Mouse (Mus musculus) hindbrain, embryonic 12.5 days (tissue): ENCODE measurements around the gene Egfem1. TPM values are rescaled to one million over a fixed set of nuclear protein-coding genes. Genes with fewer than 3 reads are reported as not detected.
A peak's percentile ranks its signal among the peaks of the same experiment; 100 is the strongest.

Experiments used
- ATAC-seq: fragments of 200-750 bp; cut with Nextera tagmentation; 2 replicates; pipeline ENCODE4 v1.8.0; 2017; ENCODE audit warnings: moderate TSS enrichment; ENCODE audit not compliant: low FRiP score
- H3K27ac ChIP-seq: fragments of 300-500 bp; sonication (generic); 2 replicates; pipeline ENCODE4 v1.5.1; 2016; ENCODE audit warnings: mild to moderate bottlenecking
- H3K27me3 ChIP-seq: fragments of 300-500 bp; sonication (generic); 2 replicates; pipeline ENCODE4 v1.6.1; 2016; ENCODE audit warnings: mild to moderate bottlenecking
- H3K36me3 ChIP-seq: fragments of 300-500 bp; sonication (generic); 2 replicates; pipeline ENCODE4 v1.6.1; 2016; ENCODE audit warnings: mild to moderate bottlenecking
- H3K4me1 ChIP-seq: fragments of 300-500 bp; sonication (generic); 2 replicates; pipeline ENCODE4 v1.6.1; 2016
- H3K4me2 ChIP-seq: fragments of 300-500 bp; sonication (generic); replicated peaks from 2 replicates; pipeline ENCODE4 v1.6.1; 2016; ENCODE audit warnings: mild to moderate bottlenecking
- H3K4me3 ChIP-seq: fragments of 300-500 bp; sonication (generic); 2 replicates; pipeline ENCODE4 v1.5.1; 2016; ENCODE audit warnings: mild to moderate bottlenecking
- H3K9ac ChIP-seq: fragments of 300-500 bp; sonication (generic); 2 replicates; pipeline ENCODE4 v1.6.1; 2016; ENCODE audit warnings: mild to moderate bottlenecking, moderate library complexity
- H3K9me3 ChIP-seq: fragments of 300-500 bp; sonication (generic); replicated peaks from 2 replicates; pipeline ENCODE4 v1.6.1; 2016; ENCODE audit warnings: mild to moderate bottlenecking
- WGBS: fragments of 180-500 bp; shearing (Covaris S2); methylation state at CpG from one replicate; pipeline ENCODE4 v1.1.7; 2016; 5-methylcytosine and 5-hydroxymethylcytosine counted together
- polyA plus RNA-seq: library from polyadenylated mRNA; unstranded; fragments of >200 nt; fragmentation: Nextera tagmentation; extraction: Ambion mirVana; gene quantifications from 2 replicates; pipeline ENCODE4 v1.2.1, GENCODE M21; 2016

The Egfem1 gene
- polyA plus RNA-seq, 1 experiment from 2014 or later: 5.1 TPM

DNA sequence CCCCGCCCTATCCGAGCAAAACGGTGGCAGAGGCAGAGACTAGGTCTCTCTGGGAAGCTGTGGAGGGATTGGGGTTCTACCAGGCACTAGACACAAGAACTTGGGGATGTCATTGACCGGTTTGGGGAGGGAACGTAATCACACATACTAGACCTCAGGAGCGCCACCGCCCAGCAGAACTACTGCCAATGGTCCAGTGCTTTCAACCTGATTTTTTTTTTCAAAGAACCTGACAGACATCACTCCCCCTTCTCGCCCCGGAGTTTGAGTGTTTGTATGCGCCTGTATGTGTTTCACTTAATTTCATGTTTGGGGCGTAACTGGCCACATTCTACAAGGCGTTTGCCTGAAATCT lies 1.1 kb downstream of the Egfem1 start:
- 3% methylated on average over 12 of the region's 12 CpGs for WGBS
- Histone ChIP-seq H3K9ac (peak overlapping the region; percentile 53), H3K9me3 (no peaks in the 10 kb centered on the region), H3K4me1 (peaks cover 7% of the 10 kb centered on the region), H3K4me2 (peak overlapping the region; percentile 97), H3K27ac (no peak overlapping the region), H3K4me3 (peak overlapping the region; percentile 57), H3K27me3 (peaks cover 34% of the 10 kb centered on the region), H3K36me3 (no peaks in the 10 kb centered on the region)
- no peak for ATAC-seq

DNA sequence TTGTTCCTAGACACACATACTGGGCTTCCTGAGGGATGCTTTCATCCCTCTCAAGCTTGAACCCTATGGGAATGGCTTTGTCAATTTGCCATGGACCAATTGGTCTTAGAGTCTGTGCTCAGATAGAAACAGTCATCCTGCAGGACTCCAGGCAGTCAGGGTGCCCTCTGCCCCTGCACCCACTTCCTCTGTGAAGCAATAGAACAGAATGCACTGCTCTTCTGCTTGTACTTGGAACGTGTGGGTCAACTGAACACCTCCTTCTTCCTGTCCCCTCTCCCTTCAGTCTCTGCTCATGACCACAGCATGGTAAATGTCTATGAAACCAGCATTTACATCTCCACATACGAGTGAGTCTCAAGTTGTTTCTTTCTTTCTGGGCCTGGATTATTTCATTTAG lies 16.6 kb downstream of the Egfem1 start:
- H3K9ac ChIP-seq: no peak overlapping the region
- no peak for ATAC-seq
- H3K9me3 ChIP-seq: no peaks in the 10 kb centered on the region
- H3K27ac ChIP-seq: no peak overlapping the region
- 67% methylated on average over 2 of the region's 2 CpGs for WGBS
- H3K27me3 ChIP-seq: no peaks in the 10 kb centered on the region
- no peaks in the 10 kb centered on the region for H3K4me1 ChIP-seq
- no peak overlapping the region for H3K4me3 ChIP-seq
- H3K36me3 ChIP-seq: no peaks in the 10 kb centered on the region
- no peak overlapping the region for H3K4me2 ChIP-seq

DNA sequence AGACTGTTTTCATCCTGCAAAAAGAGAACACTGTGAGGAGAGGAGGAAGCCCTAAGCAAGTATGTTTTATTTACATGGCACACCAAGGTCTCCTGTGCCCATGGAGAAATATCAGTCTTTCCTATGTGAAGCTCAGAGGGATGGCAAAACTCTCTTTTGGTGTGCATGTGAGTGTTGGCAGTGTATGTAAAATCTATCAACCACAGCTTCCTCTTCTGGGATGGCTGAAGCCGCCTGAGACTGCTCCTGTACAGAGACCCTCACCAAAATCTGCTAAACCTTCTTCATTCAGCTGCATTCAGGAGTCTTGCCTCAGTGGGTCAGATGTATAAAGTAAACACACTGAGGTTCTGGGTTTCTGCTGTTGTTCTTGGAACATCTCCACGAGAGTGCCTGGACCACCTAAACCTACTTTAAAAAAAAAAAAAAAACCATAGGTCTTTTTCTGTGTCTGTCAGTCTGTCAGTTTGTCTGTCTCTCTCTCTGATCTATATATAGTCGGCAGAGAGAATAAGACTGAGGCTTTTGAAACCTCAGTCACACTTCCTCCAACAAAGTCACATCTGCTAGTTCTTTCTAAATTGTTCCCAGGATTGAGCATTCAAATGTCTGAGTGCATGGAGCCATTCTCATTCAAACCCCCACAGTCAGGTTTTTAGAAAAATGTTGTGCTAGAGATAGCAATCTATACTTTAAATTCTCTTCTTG lies 24.3 kb downstream of the Egfem1 start:
- Histone ChIP-seq H3K4me2 (no peak overlapping the region), H3K27ac (no peak overlapping the region), H3K9me3 (no peaks in the 10 kb centered on the region), H3K4me1 (no peaks in the 10 kb centered on the region), H3K27me3 (no peaks in the 10 kb centered on the region), H3K36me3 (no peaks in the 10 kb centered on the region), H3K9ac (no peak overlapping the region), H3K4me3 (no peak overlapping the region)
- 83% methylated on average over 3 of the region's 3 CpGs for WGBS
- no peak for ATAC-seq

DNA sequence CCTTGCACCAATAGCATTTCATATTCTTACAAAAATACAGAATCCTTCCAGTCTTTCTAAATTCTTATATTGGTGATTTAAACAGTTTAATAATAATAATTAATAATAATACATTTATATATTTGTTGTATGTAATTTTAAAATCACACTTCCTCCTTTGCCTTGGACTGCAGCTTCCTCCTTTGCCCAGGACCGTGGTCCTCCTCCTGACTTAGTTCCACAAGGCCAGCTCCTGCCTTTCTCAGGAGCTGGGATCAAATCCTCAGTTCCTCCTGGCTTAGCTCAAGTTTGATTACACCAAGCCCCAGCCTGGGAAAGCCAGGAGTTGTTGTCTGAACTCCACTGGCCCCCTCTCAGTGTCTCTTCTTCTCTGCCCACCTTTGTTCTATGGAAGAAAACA lies 25.3 kb downstream of the Egfem1 start:
- Histone ChIP-seq H3K27ac (no peak overlapping the region), H3K4me2 (no peak overlapping the region), H3K9me3 (no peaks in the 10 kb centered on the region), H3K4me1 (no peaks in the 10 kb centered on the region), H3K27me3 (no peaks in the 10 kb centered on the region), H3K4me3 (no peak overlapping the region), H3K9ac (no peak overlapping the region), H3K36me3 (no peaks in the 10 kb centered on the region)
- ATAC-seq: no peak
- 70% methylated on average over 1 of the region's 1 CpGs for WGBS

DNA sequence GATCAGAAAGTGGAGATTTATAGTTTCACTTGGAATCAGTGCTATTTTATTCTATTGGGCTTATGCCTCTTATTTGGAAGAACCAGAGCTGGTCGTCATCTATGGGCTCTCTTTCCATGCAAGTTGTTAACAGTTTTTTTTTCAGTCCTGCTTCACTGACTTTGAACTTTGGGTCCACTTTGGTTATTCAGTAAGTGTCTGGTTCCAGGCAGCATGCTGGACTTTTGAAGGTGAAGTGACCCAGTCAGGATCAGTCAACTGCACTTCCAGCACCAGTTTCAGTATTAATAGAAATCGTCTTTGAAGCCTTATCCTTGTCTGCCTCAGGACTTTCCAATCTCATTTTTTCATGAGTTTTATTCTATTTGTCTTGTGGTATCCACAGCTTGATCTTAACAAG lies 28.5 kb downstream of the Egfem1 start:
- H3K9me3 ChIP-seq: no peaks in the 10 kb centered on the region
- H3K9ac ChIP-seq: no peak overlapping the region
- H3K27me3 ChIP-seq: no peaks in the 10 kb centered on the region
- 88% methylated on average over 2 of the region's 2 CpGs for WGBS
- no peak for ATAC-seq
- H3K4me3 ChIP-seq: no peak overlapping the region
- H3K27ac ChIP-seq: no peak overlapping the region
- no peaks in the 10 kb centered on the region for H3K36me3 ChIP-seq
- H3K4me1 ChIP-seq: no peaks in the 10 kb centered on the region
- H3K4me2 ChIP-seq: no peak overlapping the region

DNA sequence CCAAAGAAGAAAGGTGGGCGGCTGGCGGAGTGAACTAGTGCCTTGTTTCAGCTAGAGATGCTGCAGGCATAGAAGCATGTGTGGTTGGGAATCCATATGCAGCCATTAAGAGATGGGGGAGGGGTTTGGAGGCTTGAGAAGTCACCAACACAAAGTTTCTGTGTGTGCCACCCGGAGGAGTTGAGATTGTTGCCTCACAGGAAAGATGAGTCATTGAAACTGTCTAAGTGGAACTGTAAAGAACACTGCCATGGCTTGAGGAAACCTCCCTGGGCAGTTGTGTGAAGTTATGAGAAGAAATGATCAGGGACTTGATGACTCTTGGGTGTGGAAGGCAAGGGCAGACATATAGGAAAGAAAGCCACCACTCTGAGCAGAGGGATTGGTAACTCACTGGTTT lies 32.7 kb downstream of the Egfem1 start:
- Histone ChIP-seq H3K4me3 (no peak overlapping the region), H3K9me3 (no peaks in the 10 kb centered on the region), H3K36me3 (no peaks in the 10 kb centered on the region), H3K9ac (no peak overlapping the region), H3K4me1 (no peaks in the 10 kb centered on the region), H3K27ac (no peak overlapping the region), H3K27me3 (no peaks in the 10 kb centered on the region), H3K4me2 (no peak overlapping the region)
- 81% methylated on average over 3 of the region's 3 CpGs for WGBS
- no peak for ATAC-seq

DNA sequence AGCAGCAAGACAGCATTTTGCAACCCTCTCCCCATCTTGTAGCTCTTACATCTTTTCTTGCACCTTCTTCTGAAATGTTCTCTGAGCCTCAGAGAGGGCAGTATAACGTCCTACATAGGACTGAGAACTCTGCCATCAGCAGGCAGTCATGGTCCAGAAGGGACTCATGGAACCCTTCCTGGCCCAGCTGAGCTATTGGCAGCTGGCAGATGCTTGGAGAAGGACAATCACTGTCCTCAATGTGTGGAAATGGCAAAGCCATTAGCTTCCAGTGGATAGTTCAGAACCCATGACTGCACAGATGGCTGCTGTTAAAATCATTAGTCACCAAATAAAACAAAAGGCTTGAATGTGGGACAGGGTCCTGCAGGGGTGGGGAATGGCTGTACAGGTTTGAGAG lies 35.6 kb downstream of the Egfem1 start:
- Histone ChIP-seq H3K9me3 (no peaks in the 10 kb centered on the region), H3K4me1 (no peaks in the 10 kb centered on the region), H3K9ac (no peak overlapping the region), H3K27ac (no peak overlapping the region), H3K27me3 (no peaks in the 10 kb centered on the region), H3K4me3 (no peak overlapping the region), H3K36me3 (no peaks in the 10 kb centered on the region), H3K4me2 (no peak overlapping the region)
- no peak for ATAC-seq
- WGBS: 54% methylated on average over 1 of the region's 1 CpGs

DNA sequence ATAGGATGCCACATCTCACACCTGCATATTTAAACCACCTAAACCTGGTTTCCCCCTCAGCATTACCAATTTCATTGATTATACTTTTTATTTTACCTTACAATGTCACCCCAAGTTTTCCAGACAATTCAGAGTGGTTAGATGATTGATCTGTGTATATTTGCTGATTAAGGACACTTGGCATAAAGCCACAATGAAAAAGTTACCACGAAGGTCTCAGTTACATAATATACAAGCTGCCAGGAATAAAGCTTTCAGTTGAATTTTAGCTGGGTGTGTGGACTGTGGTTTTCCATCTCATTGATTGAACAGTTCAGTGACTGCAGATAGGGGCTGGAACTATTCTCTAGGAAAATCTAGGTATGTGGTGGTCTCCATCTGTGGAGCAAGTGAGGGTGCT lies 40.7 kb downstream of the Egfem1 start:
- no peak overlapping the region for H3K9ac ChIP-seq
- 81% methylated on average over 1 of the region's 1 CpGs for WGBS
- no peaks in the 10 kb centered on the region for H3K27me3 ChIP-seq
- no peak overlapping the region for H3K27ac ChIP-seq
- H3K4me2 ChIP-seq: no peak overlapping the region
- no peak overlapping the region for H3K4me3 ChIP-seq
- H3K9me3 ChIP-seq: no peaks in the 10 kb centered on the region
- H3K4me1 ChIP-seq: no peaks in the 10 kb centered on the region
- no peak for ATAC-seq
- no peaks in the 10 kb centered on the region for H3K36me3 ChIP-seq

DNA sequence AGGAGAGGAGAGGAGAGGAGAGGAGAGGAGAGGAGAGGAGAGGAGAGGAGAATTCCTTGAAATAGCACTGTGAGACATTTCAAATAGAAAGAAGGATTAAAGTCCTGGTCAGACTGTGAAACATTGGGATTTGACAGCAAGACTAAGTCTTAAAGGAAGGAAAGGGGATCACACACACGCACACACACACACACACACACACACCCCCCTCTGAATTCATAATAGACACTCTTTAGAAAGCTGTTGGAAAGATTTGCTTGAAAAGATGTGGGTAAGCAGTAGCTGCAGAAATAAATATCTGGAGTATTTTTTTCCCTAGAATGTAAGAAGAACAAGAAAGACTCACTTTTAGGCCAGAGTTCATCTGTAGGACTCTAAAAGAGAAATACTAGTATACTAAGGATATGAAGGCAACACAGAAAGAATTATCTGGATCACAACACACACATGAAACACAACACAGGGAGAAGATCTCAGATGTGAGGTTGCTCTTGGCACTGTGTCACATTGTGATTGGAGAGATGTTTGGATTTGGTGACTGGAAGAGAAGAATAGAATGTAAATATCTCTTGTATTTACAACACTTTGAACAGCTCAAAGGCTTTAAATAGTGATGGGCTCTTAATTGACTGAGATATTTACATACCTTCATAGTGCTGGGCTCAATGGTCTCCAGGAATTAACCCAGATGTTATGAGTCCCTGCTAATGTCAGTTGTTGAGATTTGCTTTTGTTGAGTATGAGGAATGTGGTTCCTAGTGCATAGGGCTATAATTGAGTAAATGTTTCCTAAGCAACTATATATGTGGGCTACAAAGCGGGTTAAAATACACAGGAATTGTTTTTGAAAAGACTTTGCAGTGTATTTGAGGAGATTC lies 50.5 kb downstream of the Egfem1 start:
- Histone ChIP-seq H3K27me3 (no peaks in the 10 kb centered on the region), H3K4me2 (no peak overlapping the region), H3K9me3 (no peaks in the 10 kb centered on the region), H3K4me3 (no peak overlapping the region), H3K9ac (no peak overlapping the region), H3K36me3 (no peaks in the 10 kb centered on the region), H3K27ac (no peak overlapping the region), H3K4me1 (peaks cover 26% of the 10 kb centered on the region)
- no peak for ATAC-seq
- WGBS: 87% methylated on average over 2 of the region's 2 CpGs

DNA sequence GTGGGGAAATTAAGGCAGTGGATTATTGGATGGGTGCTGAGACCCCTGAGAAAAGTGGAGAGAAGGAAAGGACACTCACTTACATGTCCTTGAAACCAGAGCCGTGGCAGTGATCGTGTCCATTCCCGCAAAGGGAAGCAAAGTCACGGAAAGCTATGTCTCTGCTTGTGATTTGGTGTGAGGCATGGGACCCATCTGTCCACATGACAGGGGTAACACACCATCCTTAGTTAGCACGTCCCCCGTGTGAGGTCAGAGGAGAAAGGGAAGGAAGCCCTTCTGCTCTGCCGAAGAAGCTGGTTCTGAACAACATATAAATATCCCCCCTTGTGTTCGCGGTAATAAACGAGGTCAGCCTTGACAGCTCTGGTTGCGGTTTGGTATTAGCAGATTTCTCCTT lies 52.7 kb downstream of the Egfem1 start:
- Histone ChIP-seq H3K27ac (no peak overlapping the region), H3K36me3 (no peaks in the 10 kb centered on the region), H3K4me1 (peaks cover 31% of the 10 kb centered on the region), H3K9me3 (no peaks in the 10 kb centered on the region), H3K27me3 (no peaks in the 10 kb centered on the region), H3K9ac (no peak overlapping the region), H3K4me2 (peak overlapping the region; percentile 31; the same call in 1 of the 2 replicates), H3K4me3 (no peak overlapping the region)
- WGBS: 37% methylated on average over 11 of the region's 11 CpGs
- peak; percentile 29; the same call in 1 of the 2 replicates for ATAC-seq

DNA sequence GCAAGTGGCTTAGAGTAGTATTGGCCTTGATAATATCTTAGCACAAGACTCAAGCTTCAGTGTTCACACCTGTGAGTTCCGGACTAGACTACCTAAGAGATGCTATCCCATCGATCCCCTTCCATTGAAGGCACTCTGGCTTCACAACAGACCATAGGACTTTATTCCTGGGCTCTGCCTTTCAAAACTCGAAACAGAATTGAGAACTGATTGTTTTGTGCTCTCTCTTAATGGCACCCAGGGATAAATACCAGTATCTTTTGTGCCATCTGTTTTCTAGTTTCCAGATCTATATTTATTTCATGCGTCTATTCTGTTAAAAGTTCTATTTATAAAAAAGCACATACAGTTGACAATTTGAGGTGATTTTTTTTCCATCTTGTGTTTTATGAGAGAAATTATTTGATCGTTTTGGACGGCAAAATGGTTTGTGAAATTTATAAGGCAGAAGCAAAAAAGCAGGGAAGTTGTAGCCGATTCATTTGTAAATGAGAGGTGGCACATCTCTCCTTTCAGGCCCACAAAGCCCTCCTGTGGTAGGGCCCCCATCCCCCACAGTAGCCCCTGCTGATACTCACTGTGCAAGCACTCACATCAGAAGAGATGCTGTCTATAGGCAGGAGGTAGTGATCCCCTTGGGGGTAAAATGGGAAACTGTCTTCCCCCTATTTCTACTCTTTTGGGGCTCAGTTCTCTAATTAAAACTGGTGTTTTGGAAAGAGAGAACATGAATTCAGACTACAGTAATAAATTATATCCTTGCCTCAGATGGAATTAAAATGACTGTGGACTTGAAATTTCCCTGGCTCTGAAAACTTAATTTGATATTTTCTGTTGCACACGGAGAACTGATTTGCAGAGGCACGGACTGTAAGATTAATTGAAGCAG lies 53.6 kb downstream of the Egfem1 start:
- H3K4me1 ChIP-seq: peaks cover 31% of the 10 kb centered on the region
- peak overlapping the region; percentile 38 for H3K4me2 ChIP-seq
- H3K4me3 ChIP-seq: no peak overlapping the region
- 16% methylated on average over 9 of the region's 9 CpGs for WGBS
- H3K36me3 ChIP-seq: no peaks in the 10 kb centered on the region
- H3K27ac ChIP-seq: peak overlapping the region; percentile 30; the same call in 1 of the 2 replicates
- H3K9ac ChIP-seq: no peak overlapping the region
- H3K9me3 ChIP-seq: no peaks in the 10 kb centered on the region
- ATAC-seq: peak; percentile 82
- H3K27me3 ChIP-seq: no peaks in the 10 kb centered on the region
